Mouse (Mus musculus): Measurements from ENCODE around the gene Tmem132c.

GRCm38 (mm10) chr5:127291581-127291980 is 50.0 kb downstream of the Tmem132c start:
- TF ChIP-seq CTCF (IDR thresholded peaks at IDR 0.05; ENCODE audit: low read depth) (no peak), EP300 (IDR thresholded peaks at IDR 0.05; ENCODE audit: low read depth) (no peak)

All from liver, embryonic 14.5 days (tissue).